Mouse (Mus musculus) midbrain, embryonic 16.5 days (tissue): ENCODE measurements at regions not wholly inside any gene's neighbourhood (a gene's known extent, or its start where the extent isn't known, plus 50 kb on each side); places are given as distances from the start of the nearest gene placed in this dataset.

ENCODE experiments used
- ATAC-seq: fragments of 200-750 bp; cut with Nextera tagmentation; 2 replicates; pipeline ENCODE4 v1.8.0; 2017; ENCODE audit warnings: moderate TSS enrichment
- H3K27ac ChIP-seq: fragments of 300-500 bp; sonication (generic); 2 replicates; pipeline ENCODE4 v1.5.1; 2014; ENCODE audit warnings: mild to moderate bottlenecking, low read length, mixed read lengths
- H3K27me3 ChIP-seq: fragments of 300-500 bp; sonication (generic); 2 replicates; pipeline ENCODE4 v1.6.1; 2014; ENCODE audit warnings: low read depth, low read length, mixed read lengths; ENCODE audit not compliant: control insufficient read depth, insufficient read depth
- H3K36me3 ChIP-seq: fragments of 300-500 bp; sonication (generic); 2 replicates; pipeline ENCODE4 v1.6.1; 2014; ENCODE audit warnings: mild to moderate bottlenecking, low read length, moderate library complexity, mixed read lengths; ENCODE audit not compliant: control insufficient read depth, insufficient read depth
- H3K4me1 ChIP-seq: fragments of 300-500 bp; sonication (generic); 2 replicates; pipeline ENCODE4 v1.6.1; 2014; ENCODE audit warnings: mild to moderate bottlenecking, low read length, mixed read lengths; ENCODE audit not compliant: control insufficient read depth, insufficient read depth
- H3K4me2 ChIP-seq: fragments of 300-500 bp; sonication (generic); 2 replicates; pipeline ENCODE4 v1.6.1; 2014; ENCODE audit warnings: mild to moderate bottlenecking, low read length, mixed read lengths
- H3K4me3 ChIP-seq: fragments of 300-500 bp; sonication (generic); 2 replicates; pipeline ENCODE4 v1.5.1; 2014; ENCODE audit warnings: low read depth, mild to moderate bottlenecking, low read length, moderate library complexity, mixed read lengths
- H3K9ac ChIP-seq: fragments of 300-500 bp; sonication (generic); 2 replicates; pipeline ENCODE4 v1.6.1; 2014; ENCODE audit warnings: low read depth, low read length, mixed read lengths
- H3K9me3 ChIP-seq: fragments of 300-500 bp; sonication (generic); replicated peaks from 2 replicates; pipeline ENCODE4 v1.6.1; 2014; ENCODE audit warnings: mild to moderate bottlenecking, low read length, mixed read lengths; ENCODE audit not compliant: control insufficient read depth, poor library complexity, severe bottlenecking
- WGBS: fragments of 180-500 bp; shearing (Covaris S2); extraction: QIAGEN DNeasy Blood & Tissue Kit; methylation state at CpG from one replicate; pipeline ENCODE4 v1.1.7; 2014; 5-methylcytosine and 5-hydroxymethylcytosine counted together

DNA sequence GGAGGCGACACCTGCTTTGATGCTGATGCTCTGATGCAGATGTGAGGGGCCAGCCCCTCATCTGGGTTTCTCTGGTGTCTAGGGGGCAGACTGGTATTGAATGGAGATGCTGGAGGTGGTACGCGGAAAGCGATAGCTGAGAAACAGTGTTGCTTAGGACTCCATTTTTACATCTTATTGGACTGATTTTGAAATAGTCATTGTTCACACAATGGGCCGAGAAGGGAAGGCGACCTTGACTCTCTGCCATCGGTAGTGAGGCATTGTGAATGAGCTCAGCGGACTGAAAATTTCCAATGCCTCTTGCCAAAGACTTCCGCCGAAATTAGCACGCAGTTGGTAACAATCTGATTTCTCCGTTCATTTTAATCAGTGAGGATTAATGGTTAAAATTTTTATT lies 177.0 kb downstream of the Mtx2 start:
- Histone ChIP-seq H3K36me3 (no peaks in the 10 kb centered on the region), H3K4me3 (no peak overlapping the region), H3K27me3 (no peaks in the 10 kb centered on the region), H3K9ac (no peak overlapping the region), H3K4me2 (peak overlapping the region; percentile 3; the same call in 1 of the 2 replicates), H3K27ac (no peak overlapping the region), H3K4me1 (no peaks in the 10 kb centered on the region), H3K9me3 (no peaks in the 10 kb centered on the region)
- 45% methylated on average over 12 of the region's 12 CpGs for WGBS
- ATAC-seq, result no peak

DNA sequence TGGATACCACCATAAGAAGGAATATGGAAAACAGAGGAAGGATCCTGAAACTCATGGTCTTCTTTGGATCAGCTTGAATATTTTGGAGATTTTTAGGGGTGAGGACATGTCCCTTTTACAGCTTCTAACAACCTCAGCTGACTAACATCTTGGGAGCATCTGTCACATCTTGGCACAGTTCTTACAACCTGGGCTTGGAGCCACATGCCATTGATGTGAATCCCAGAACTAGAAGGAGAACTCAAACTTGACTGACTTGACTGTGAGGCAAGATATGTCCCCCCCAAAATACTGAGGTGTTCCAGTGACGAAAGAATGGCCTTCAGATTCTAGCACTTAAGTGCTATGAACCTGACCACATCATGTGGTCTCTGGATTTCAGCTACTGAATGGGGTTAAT lies 182.5 kb downstream of the Mtx2 start:
- 76% methylated on average over 1 of the region's 1 CpGs for WGBS
- Histone ChIP-seq H3K27me3 (no peaks in the 10 kb centered on the region), H3K4me2 (no peak overlapping the region), H3K4me3 (no peak overlapping the region), H3K9me3 (no peaks in the 10 kb centered on the region), H3K4me1 (no peaks in the 10 kb centered on the region), H3K27ac (no peak overlapping the region), H3K9ac (no peak overlapping the region), H3K36me3 (no peaks in the 10 kb centered on the region)
- ATAC-seq, result no peak

DNA sequence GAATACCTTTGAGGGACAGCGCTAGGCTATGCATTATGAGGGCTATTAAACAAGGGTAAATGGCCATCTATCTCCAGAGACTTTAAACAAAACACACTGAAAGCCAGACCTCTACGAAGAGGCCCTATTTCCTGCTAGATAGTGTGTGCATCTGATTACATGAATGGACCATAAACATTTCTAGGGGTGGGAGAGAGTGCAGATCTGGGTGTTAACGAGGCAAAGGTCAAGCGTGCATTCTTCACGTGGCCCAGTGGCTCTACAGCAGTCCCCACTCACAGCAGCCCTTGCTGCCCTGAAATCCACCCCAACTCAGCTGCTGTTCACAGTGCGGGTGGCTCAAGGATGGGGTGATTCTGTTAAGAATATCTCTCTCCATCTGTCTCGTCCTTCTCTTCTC lies 185.0 kb downstream of the Mtx2 start:
- WGBS, result 79% methylated on average over 7 of the region's 7 CpGs
- Histone ChIP-seq H3K36me3 (no peaks in the 10 kb centered on the region), H3K4me3 (no peak overlapping the region), H3K9me3 (no peaks in the 10 kb centered on the region), H3K27me3 (no peaks in the 10 kb centered on the region), H3K9ac (no peak overlapping the region), H3K27ac (no peak overlapping the region), H3K4me1 (no peaks in the 10 kb centered on the region), H3K4me2 (no peak overlapping the region)
- no peak for ATAC-seq

DNA sequence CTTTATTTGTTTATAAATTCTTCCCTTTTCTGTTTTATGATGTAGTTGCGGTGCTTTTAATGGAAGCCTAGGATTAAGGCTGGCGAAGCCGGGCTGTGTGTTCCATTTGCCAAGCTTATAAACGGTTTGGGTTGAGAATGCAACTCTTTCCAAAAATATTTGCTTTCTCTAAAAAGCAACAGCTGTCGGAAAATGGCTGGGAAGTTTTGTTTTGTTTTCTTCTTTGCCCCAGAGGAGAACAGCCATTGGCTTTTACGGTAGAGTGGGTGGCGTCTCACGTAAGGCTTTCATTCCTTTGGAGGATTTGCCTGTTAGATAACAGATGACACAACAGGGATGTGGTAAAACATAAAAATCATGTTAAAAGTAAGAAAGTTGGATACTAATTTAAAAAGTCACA lies 186.4 kb downstream of the Mtx2 start:
- WGBS, result 85% methylated on average over 8 of the region's 8 CpGs
- H3K4me2 ChIP-seq, result no peak overlapping the region
- H3K27me3 ChIP-seq, result no peaks in the 10 kb centered on the region
- H3K27ac ChIP-seq, result no peak overlapping the region
- H3K9me3 ChIP-seq, result no peaks in the 10 kb centered on the region
- H3K4me3 ChIP-seq, result no peak overlapping the region
- no peak for ATAC-seq
- no peak overlapping the region for H3K9ac ChIP-seq
- no peaks in the 10 kb centered on the region for H3K36me3 ChIP-seq
- no peaks in the 10 kb centered on the region for H3K4me1 ChIP-seq

DNA sequence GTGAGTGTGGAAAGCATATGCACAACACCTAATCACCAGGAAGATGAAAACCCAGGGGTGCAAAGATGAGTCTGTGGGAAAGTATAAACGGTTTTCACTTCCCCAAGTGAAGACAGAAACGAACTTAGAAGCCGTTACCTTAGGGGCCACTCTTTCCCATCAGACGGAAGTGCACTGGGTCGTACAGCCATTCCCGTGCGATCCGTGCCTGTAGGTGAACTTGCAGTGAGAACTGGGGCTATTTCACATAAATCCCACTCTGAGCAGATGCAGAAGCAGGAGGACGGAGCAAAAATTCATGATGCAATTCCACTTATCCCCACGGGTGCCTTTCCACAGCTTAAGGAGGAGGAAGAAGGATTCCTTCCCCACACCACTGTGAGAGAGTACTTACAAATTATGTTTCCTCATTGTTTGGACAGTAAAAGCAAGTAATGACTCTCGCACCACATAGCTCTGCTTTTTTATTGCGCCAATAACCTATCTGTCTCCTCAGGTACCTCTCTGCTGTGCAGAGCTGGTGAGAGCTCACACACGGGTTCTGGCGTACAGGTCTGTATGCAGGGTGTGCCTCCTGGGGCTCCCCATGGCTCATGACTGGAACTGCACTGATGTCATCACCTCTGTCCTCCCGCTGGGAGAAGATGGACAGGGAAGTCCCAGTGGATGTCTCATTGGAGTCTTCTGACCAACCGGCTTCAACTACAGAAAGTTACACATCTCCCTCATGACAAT lies 189.6 kb downstream of the Mtx2 start:
- Histone ChIP-seq H3K36me3 (no peaks in the 10 kb centered on the region), H3K27me3 (no peaks in the 10 kb centered on the region), H3K4me2 (no peak overlapping the region), H3K4me3 (no peak overlapping the region), H3K9me3 (no peaks in the 10 kb centered on the region), H3K4me1 (no peaks in the 10 kb centered on the region), H3K27ac (no peak overlapping the region), H3K9ac (no peak overlapping the region)
- WGBS, result 86% methylated on average over 16 of the region's 16 CpGs
- ATAC-seq, result no peak

DNA sequence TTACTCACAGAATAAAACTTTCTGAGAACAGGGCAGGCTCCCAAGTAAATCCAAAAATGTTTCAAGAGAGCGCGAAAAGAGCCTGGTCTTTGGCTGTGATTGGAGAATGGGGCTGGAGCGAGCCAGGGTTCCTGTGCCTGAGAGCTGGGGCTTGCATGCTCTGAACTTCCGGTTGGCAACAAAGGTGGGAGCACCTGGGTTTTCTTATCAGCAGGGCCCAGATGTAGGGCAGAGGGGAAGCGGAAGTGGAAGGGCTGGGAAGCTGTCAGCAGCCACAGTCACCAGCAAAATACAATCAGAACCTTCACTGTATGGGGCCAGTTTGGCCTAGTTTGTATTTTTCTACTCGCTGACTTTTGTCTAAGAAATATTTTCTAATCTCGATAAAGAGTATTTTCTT lies 193.9 kb downstream of the Mtx2 start:
- no peak overlapping the region for H3K27ac ChIP-seq
- no peaks in the 10 kb centered on the region for H3K36me3 ChIP-seq
- H3K27me3 ChIP-seq, result no peaks in the 10 kb centered on the region
- H3K4me2 ChIP-seq, result no peak overlapping the region
- WGBS, result 82% methylated on average over 7 of the region's 7 CpGs
- no peaks in the 10 kb centered on the region for H3K9me3 ChIP-seq
- H3K4me1 ChIP-seq, result no peaks in the 10 kb centered on the region
- no peak overlapping the region for H3K4me3 ChIP-seq
- no peak for ATAC-seq
- no peak overlapping the region for H3K9ac ChIP-seq

DNA sequence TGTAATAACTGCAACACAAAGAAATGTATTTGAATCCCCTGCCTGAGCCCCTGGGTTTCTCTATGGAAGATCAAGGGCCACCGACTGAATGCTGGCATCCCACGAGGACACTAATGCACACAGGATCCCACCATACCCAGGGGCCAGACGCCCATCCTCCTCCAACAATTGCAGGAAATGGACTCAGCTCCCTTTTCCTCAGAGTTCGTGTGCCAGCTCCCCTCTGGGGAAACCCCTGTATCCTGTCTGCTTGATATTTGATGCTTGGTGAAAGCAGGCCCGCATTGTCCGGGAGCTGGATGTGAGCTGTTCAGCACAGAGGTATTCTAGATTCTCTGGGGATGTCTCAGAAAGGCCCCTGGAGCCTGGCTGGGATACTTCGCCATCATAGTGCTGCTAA lies 196.0 kb downstream of the Mtx2 start:
- H3K9me3 ChIP-seq, result no peaks in the 10 kb centered on the region
- no peak overlapping the region for H3K9ac ChIP-seq
- no peak for ATAC-seq
- WGBS, result 77% methylated on average over 7 of the region's 7 CpGs
- no peak overlapping the region for H3K27ac ChIP-seq
- no peaks in the 10 kb centered on the region for H3K36me3 ChIP-seq
- no peaks in the 10 kb centered on the region for H3K27me3 ChIP-seq
- no peak overlapping the region for H3K4me2 ChIP-seq
- H3K4me3 ChIP-seq, result no peak overlapping the region
- H3K4me1 ChIP-seq, result no peaks in the 10 kb centered on the region

DNA sequence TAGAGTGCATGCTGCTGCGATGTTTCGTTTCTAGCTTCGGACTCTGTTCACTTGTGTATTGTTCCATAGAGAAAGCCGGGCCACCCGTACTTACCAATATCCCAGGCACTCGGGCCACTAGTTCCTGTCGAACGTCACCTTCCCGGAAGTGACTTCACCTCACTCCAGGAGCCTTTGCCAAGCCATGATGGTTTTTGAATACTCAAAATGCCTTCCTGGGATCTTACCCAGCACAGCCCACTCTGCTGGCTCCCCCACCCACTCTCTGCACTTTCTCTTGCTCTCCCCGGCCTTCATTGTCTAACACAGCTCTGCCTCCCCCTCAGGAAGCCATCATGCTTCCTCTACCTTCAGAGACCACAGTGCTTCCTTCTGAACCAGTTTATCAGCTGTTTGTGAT lies 202.5 kb downstream of the Mtx2 start:
- Histone ChIP-seq H3K4me3 (no peak overlapping the region), H3K9ac (no peak overlapping the region), H3K27me3 (no peaks in the 10 kb centered on the region), H3K4me2 (no peak overlapping the region), H3K4me1 (peaks cover 5% of the 10 kb centered on the region; the same call in 1 of the 2 replicates), H3K9me3 (no peaks in the 10 kb centered on the region), H3K27ac (no peak overlapping the region), H3K36me3 (no peaks in the 10 kb centered on the region)
- ATAC-seq, result no peak
- 87% methylated on average over 10 of the region's 10 CpGs for WGBS

DNA sequence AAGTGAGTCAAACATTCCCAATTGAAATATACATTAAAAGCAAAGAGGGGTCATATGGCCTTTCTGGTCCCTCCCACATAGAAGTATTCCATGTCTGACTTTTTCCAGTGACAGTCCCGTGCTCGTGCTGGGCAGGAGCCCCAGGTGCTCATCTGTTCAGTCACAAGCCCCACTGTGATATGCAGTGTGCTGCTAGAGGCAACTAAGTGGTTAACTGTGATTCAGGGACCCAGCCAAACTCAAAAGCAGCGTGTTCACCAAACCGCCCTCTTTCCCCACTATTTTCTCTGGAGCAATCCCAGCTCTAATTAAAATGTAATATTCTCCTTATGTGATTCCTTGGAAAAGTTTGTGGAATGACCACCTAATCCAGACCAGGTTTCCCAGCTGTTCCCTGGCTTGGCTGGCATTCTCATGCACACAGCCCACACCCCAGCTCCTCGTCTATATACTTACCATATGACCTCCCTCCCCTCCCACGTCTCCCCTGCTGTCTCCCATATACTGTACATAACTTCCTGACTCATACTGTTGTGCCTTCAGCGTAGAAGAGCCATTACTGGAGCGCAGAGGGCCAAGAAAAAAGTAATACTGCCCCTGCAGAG lies 203.6 kb downstream of the Mtx2 start:
- Histone ChIP-seq H3K9me3 (no peaks in the 10 kb centered on the region), H3K27ac (no peak overlapping the region), H3K27me3 (no peaks in the 10 kb centered on the region), H3K36me3 (no peaks in the 10 kb centered on the region), H3K4me1 (peaks cover 5% of the 10 kb centered on the region; the same call in 1 of the 2 replicates), H3K4me3 (no peak overlapping the region), H3K4me2 (no peak overlapping the region), H3K9ac (no peak overlapping the region)
- 55% methylated on average over 8 of the region's 8 CpGs for WGBS
- ATAC-seq, result no peak
